Mouse (Mus musculus): ENCODE results near the gene Ctnnb1. TPM values are rescaled to one million over a fixed set of nuclear protein-coding genes. Genes with fewer than 3 reads are reported as not detected.
"Not testable (repeated sequence)": the region's sequence is repeated elsewhere in the genome, so short reads cannot be mapped to it uniquely, and the experiment has no call there.

Ctnnb1 gene
- polyA plus RNA-seq, 1 experiment from 2014 or later = 350 TPM

DNA sequence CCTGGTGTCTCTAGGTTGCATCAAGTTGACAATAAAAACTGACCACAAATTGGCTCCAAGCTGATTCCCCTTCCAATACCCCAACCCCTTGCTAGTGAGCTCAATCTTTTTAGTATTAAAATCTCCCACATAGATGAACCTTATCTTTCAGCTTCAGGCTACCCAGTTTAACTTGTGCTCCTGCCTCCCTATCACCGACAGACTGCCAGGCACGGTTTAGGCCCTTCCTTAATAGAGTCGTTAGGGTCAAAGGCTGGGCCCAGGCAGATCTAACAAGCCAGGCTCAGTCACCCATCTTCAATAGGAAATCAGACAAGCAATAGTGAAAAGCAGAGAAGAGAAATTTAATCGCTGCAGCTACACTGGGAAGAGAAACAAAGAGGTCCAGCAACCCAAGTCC, 31.7 kb upstream of the Ctnnb1 start:
- H3K36me3 ChIP-seq (ENCODE audit: control insufficient read depth, insufficient read depth, low read length) = no peaks in the 10 kb centered on the region
- no peak overlapping the region for H3K9ac ChIP-seq (ENCODE audit: low read depth, low read length)
- no peak overlapping the region for H3K27ac ChIP-seq (ENCODE audit: low read depth, low read length)
- no peak overlapping the region for H3K4me2 ChIP-seq (ENCODE audit: low read length)
- H3K27me3 ChIP-seq (replicated peaks; ENCODE audit: control insufficient read depth, insufficient read depth, low read length) = no peaks in the 10 kb centered on the region
- ATAC-seq = no peak
- no peaks in the 10 kb centered on the region for H3K9me3 ChIP-seq (ENCODE audit: control insufficient read depth, low read length)
- H3K4me1 ChIP-seq (ENCODE audit: control insufficient read depth, insufficient read depth, low read depth, low read length) = no peaks in the 10 kb centered on the region
- H3K4me3 ChIP-seq (ENCODE audit: low read length) = no peak overlapping the region
- 75% methylated on average over 4 of the region's 4 CpGs for WGBS

DNA sequence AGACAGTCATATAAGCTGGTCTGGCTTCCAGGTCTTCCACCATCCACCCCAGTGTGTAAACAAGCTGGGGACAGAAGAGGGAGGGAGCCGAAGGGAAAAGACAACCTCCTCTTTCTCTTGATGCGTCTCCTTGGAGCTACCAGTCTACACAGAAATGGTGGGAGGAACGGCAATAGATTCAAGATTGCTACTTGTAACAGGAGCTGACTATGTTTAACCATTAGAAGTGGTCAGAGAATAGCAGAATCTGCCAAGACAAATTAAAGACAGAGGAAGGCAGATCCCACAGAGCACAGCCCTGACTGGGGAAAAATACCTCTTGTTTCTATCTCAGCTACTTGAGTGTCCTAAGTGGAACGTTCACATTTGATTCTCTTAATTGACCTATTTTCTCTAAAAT, 29.2 kb upstream of the Ctnnb1 start:
- Histone ChIP-seq H3K9ac (ENCODE audit: low read depth, low read length) (no peak overlapping the region), H3K4me1 (ENCODE audit: control insufficient read depth, insufficient read depth, low read depth, low read length) (no peaks in the 10 kb centered on the region), H3K4me2 (ENCODE audit: low read length) (no peak overlapping the region), H3K27ac (ENCODE audit: low read depth, low read length) (no peak overlapping the region), H3K36me3 (ENCODE audit: control insufficient read depth, insufficient read depth, low read length) (no peaks in the 10 kb centered on the region), H3K27me3 (replicated peaks; ENCODE audit: control insufficient read depth, insufficient read depth, low read length) (no peaks in the 10 kb centered on the region), H3K4me3 (ENCODE audit: low read length) (no peak overlapping the region), H3K9me3 (ENCODE audit: control insufficient read depth, low read length) (no peaks in the 10 kb centered on the region)
- WGBS = 69% methylated on average over 4 of the region's 4 CpGs
- ATAC-seq = no peak

DNA sequence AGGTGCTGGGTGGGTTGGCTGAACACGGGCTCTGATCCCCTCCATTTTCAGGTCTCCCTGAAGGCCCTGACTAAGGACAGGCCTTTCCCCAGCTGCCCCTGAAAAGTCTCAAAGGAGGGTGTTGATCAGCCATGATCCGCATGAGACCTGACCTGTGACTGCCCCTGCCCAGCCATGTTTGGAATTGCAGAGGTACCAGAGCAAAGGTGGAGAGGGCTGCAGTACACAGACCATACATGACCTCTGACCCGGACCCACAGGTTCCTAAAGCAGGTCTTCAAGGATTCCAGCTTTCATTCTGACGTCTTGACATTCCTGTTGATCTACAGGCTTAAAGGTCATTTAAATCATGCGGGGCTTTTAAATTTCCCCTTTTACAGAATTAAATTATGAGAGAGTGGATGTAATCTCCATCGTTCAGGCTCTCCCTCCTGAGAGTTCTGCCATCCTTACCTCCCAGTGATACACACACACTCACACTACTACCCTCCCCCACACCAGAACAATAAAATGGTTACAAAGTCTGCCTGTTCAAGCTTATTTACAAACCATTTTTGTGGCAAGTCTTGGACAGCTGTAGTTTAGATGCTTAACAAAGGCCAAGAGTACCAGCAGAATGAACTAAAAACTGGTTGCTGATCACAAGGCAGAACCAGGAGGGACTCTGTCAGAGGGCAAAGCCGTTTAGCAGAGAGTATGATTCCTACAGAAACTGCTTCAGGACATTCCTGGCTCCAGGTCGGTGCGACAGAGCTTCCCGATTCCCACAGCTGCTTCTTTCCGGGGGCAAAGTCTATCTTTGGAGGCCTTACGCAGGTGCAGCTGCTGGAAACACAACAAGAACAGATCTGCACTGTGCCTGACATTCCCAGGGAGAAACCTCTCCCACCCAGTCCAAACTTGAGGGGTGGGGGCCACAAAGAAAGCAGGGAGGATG, 28.4 kb upstream of the Ctnnb1 start:
- no peaks in the 10 kb centered on the region for H3K36me3 ChIP-seq (ENCODE audit: control insufficient read depth, insufficient read depth, low read length)
- 69% methylated on average over 12 of the region's 12 CpGs for WGBS
- H3K4me3 ChIP-seq (ENCODE audit: low read length) = no peak overlapping the region
- ATAC-seq = no peak
- no peak overlapping the region for H3K27ac ChIP-seq (ENCODE audit: low read depth, low read length)
- H3K9me3 ChIP-seq (ENCODE audit: control insufficient read depth, low read length) = no peaks in the 10 kb centered on the region
- no peak overlapping the region for H3K4me2 ChIP-seq (ENCODE audit: low read length)
- H3K4me1 ChIP-seq (ENCODE audit: control insufficient read depth, insufficient read depth, low read depth, low read length) = no peaks in the 10 kb centered on the region
- H3K27me3 ChIP-seq (replicated peaks; ENCODE audit: control insufficient read depth, insufficient read depth, low read length) = no peaks in the 10 kb centered on the region
- no peak overlapping the region for H3K9ac ChIP-seq (ENCODE audit: low read depth, low read length)

DNA sequence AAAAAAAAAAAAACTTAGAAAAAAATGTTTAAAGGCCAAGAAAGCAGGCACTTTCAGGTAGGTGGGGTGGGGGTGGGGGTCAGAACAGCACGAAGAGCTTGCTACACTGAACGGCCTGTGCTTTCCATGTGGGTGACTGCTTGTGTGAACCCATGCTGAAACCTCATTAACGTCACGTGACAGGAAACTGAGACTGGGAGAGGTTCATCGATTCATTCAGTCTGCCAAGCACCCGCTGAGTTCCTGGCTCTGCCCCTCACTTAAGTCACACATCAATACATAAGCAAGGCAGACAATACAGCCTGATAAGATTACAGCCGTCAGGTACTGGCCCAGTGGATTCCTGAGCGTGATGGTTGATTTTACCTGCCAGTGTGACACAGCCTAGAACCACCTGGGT, 26.5 kb upstream of the Ctnnb1 start:
- H3K9ac ChIP-seq (ENCODE audit: low read depth, low read length) = no peak overlapping the region
- no peaks in the 10 kb centered on the region for H3K4me1 ChIP-seq (ENCODE audit: control insufficient read depth, insufficient read depth, low read depth, low read length)
- no peaks in the 10 kb centered on the region for H3K36me3 ChIP-seq (ENCODE audit: control insufficient read depth, insufficient read depth, low read length)
- no peak overlapping the region for H3K4me2 ChIP-seq (ENCODE audit: low read length)
- no peak for ATAC-seq
- H3K27me3 ChIP-seq (replicated peaks; ENCODE audit: control insufficient read depth, insufficient read depth, low read length) = no peaks in the 10 kb centered on the region
- no peak overlapping the region for H3K27ac ChIP-seq (ENCODE audit: low read depth, low read length)
- no peak overlapping the region for H3K4me3 ChIP-seq (ENCODE audit: low read length)
- 74% methylated on average over 8 of the region's 8 CpGs for WGBS
- H3K9me3 ChIP-seq (ENCODE audit: control insufficient read depth, low read length) = no peaks in the 10 kb centered on the region

DNA sequence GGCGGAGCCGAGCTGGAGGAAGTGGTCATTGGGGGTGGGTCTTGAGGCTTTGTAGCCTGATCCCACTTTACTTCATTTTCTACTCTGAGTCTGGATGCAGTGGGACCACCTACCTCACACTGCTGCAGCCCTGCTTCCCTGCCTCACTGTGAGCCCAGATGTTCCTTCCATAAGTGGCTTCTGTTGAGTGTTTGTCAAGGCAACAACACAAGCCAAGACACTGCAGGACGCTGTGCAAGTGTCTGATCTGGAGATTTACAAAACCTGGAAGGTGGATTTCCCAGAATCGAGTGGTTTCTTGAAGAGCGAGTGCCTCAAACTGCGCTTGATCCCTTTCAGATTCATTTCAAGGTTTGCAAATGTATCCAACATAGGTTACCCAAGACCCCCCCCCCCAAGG, 20.6 kb upstream of the Ctnnb1 start:
- no peaks in the 10 kb centered on the region for H3K9me3 ChIP-seq (ENCODE audit: control insufficient read depth, low read length)
- no peaks in the 10 kb centered on the region for H3K36me3 ChIP-seq (ENCODE audit: control insufficient read depth, insufficient read depth, low read length)
- H3K9ac ChIP-seq (ENCODE audit: low read depth, low read length) = no peak overlapping the region
- no peak overlapping the region for H3K4me2 ChIP-seq (ENCODE audit: low read length)
- ATAC-seq = no peak
- 84% methylated on average over 6 of the region's 6 CpGs for WGBS
- H3K4me3 ChIP-seq (ENCODE audit: low read length) = no peak overlapping the region
- no peaks in the 10 kb centered on the region for H3K27me3 ChIP-seq (replicated peaks; ENCODE audit: control insufficient read depth, insufficient read depth, low read length)
- H3K27ac ChIP-seq (ENCODE audit: low read depth, low read length) = no peak overlapping the region
- no peaks in the 10 kb centered on the region for H3K4me1 ChIP-seq (ENCODE audit: control insufficient read depth, insufficient read depth, low read depth, low read length)

DNA sequence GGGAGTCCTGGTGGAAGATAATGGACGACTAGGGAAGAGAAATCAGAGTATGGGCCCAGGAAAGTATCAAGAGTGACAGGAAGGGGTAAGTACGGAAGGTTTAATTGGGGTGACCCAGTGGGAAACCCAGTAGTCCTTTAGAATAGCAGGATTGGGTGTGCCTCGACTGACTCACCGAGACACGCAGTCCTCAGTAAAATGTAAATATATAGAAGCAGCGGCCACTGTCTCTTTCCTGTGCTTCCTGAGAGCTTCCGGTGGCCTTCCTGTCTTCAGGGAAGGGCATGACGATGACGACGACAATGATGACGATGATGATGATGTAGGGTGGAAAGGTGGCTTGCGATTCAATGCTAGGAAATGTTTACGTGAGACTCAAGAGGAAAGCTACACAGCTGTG, 15.9 kb upstream of the Ctnnb1 start:
- Histone ChIP-seq H3K4me2 (ENCODE audit: low read length) (no peak overlapping the region), H3K4me1 (ENCODE audit: control insufficient read depth, insufficient read depth, low read depth, low read length) (no peaks in the 10 kb centered on the region), H3K4me3 (ENCODE audit: low read length) (no peak overlapping the region), H3K36me3 (ENCODE audit: control insufficient read depth, insufficient read depth, low read length) (no peaks in the 10 kb centered on the region), H3K27me3 (replicated peaks; ENCODE audit: control insufficient read depth, insufficient read depth, low read length) (no peaks in the 10 kb centered on the region), H3K27ac (ENCODE audit: low read depth, low read length) (no peak overlapping the region), H3K9me3 (ENCODE audit: control insufficient read depth, low read length) (no peaks in the 10 kb centered on the region), H3K9ac (ENCODE audit: low read depth, low read length) (no peak overlapping the region)
- ATAC-seq = no peak
- WGBS = 78% methylated on average over 13 of the region's 13 CpGs

DNA sequence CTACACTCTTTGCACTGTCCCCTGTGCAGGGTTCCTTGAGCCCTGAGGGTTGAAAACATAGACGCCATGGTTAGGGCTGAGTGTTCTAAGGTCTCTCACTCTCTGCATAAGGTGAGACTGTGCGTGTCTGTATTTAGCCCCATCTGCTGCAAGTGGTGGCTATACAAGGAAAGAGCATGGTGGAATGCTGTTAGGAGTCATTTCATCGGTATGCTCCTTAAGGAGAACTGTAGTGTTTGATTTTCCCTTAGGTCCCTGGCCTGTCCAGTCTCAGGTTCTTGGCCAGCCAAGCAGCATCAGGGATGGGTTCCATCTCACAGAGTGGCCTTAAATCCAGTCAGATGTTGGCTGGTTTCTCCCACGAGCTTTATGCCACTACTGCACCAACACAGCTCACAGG, 14.6 kb upstream of the Ctnnb1 start:
- H3K27me3 ChIP-seq (replicated peaks; ENCODE audit: control insufficient read depth, insufficient read depth, low read length) = no peaks in the 10 kb centered on the region
- no peak overlapping the region for H3K4me3 ChIP-seq (ENCODE audit: low read length)
- no peak overlapping the region for H3K4me2 ChIP-seq (ENCODE audit: low read length)
- ATAC-seq = no peak
- no peak overlapping the region for H3K9ac ChIP-seq (ENCODE audit: low read depth, low read length)
- H3K36me3 ChIP-seq (ENCODE audit: control insufficient read depth, insufficient read depth, low read length) = no peaks in the 10 kb centered on the region
- H3K9me3 ChIP-seq (ENCODE audit: control insufficient read depth, low read length) = no peaks in the 10 kb centered on the region
- WGBS = 92% methylated on average over 4 of the region's 4 CpGs
- H3K4me1 ChIP-seq (ENCODE audit: control insufficient read depth, insufficient read depth, low read depth, low read length) = no peaks in the 10 kb centered on the region
- H3K27ac ChIP-seq (ENCODE audit: low read depth, low read length) = no peak overlapping the region

DNA sequence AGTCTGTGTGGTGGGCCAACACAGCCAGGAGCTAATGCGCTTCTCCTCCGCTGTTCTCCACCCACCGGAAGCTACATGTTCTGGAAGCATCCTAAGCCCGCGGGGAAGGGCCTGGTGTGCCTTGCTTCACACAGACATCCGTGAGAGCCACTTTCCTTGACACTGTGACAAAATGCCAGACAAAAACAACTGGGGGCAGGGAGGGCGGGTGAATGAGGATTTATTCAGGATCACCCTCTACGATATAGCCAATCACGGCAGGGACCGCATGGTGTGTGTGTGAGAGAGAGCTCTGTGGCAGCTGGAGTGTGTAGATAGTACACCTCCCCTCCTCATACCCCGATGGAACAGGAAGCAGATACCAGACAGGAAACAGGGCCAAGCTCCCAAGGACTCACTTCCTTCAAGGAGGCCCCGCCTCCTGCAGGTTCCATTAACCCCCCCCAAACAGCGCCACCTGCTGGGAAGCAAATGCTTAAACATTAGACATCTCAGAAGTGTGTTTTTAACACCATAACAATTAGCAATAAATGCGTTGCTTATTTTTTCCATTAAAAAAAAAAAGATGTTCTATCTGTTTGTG, 14.0 kb upstream of the Ctnnb1 start:
- no peak overlapping the region for H3K27ac ChIP-seq (ENCODE audit: low read depth, low read length)
- no peaks in the 10 kb centered on the region for H3K36me3 ChIP-seq (ENCODE audit: control insufficient read depth, insufficient read depth, low read length)
- WGBS = 88% methylated on average over 14 of the region's 14 CpGs
- no peak overlapping the region for H3K4me2 ChIP-seq (ENCODE audit: low read length)
- H3K27me3 ChIP-seq (replicated peaks; ENCODE audit: control insufficient read depth, insufficient read depth, low read length) = no peaks in the 10 kb centered on the region
- no peak overlapping the region for H3K9ac ChIP-seq (ENCODE audit: low read depth, low read length)
- H3K4me1 ChIP-seq (ENCODE audit: control insufficient read depth, insufficient read depth, low read depth, low read length) = no peaks in the 10 kb centered on the region
- no peaks in the 10 kb centered on the region for H3K9me3 ChIP-seq (ENCODE audit: control insufficient read depth, low read length)
- H3K4me3 ChIP-seq (ENCODE audit: low read length) = no peak overlapping the region
- ATAC-seq = no peak

DNA sequence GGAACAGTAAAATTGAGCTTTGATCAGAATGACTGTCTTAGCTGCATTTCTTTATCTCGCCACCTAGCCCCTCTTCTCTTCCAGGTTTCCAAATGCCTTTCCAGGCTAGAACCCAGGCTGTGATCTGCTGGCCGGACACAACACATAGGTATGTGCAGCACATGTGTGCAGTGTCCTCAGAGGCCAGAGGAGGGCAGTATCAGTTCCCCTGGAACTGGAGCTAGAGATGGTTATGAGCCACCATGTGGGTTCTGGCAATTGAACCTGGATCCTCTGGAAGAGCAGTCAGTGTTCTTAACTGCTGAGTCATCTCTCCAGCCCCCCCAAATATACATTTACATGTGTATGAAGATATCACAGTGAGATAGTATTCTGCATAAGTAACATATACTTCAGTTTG, 11.4 kb upstream of the Ctnnb1 start:
- not testable (repeated sequence) for H3K27ac ChIP-seq (ENCODE audit: low read depth, low read length); ATAC-seq; H3K4me1 ChIP-seq (ENCODE audit: control insufficient read depth, insufficient read depth, low read depth, low read length); H3K4me3 ChIP-seq (ENCODE audit: low read length); H3K36me3 ChIP-seq (ENCODE audit: control insufficient read depth, insufficient read depth, low read length); H3K9me3 ChIP-seq (ENCODE audit: control insufficient read depth, low read length); H3K27me3 ChIP-seq (replicated peaks; ENCODE audit: control insufficient read depth, insufficient read depth, low read length); H3K9ac ChIP-seq (ENCODE audit: low read depth, low read length); H3K4me2 ChIP-seq (ENCODE audit: low read length)
- WGBS = 98% methylated on average over 2 of the region's 2 CpGs

All from hindbrain, embryonic 16.5 days (tissue).